Mouse (Mus musculus) bone marrow macrophage, adult 2 months (primary cell): ENCODE results near the gene Cdh13.

Experiments
- CTCF ChIP-seq: IDR thresholded peaks from 2 replicates; pipeline ENCODE4 v1.5.1; 2012; ENCODE audit warnings: low read depth, mild to moderate bottlenecking, low read length, moderate library complexity
- POLR2A ChIP-seq: IDR thresholded peaks from 2 replicates; pipeline ENCODE4 v1.6.1; 2012; ENCODE audit warnings: mild to moderate bottlenecking, low read depth, low read length, borderline replicate concordance

DNA sequence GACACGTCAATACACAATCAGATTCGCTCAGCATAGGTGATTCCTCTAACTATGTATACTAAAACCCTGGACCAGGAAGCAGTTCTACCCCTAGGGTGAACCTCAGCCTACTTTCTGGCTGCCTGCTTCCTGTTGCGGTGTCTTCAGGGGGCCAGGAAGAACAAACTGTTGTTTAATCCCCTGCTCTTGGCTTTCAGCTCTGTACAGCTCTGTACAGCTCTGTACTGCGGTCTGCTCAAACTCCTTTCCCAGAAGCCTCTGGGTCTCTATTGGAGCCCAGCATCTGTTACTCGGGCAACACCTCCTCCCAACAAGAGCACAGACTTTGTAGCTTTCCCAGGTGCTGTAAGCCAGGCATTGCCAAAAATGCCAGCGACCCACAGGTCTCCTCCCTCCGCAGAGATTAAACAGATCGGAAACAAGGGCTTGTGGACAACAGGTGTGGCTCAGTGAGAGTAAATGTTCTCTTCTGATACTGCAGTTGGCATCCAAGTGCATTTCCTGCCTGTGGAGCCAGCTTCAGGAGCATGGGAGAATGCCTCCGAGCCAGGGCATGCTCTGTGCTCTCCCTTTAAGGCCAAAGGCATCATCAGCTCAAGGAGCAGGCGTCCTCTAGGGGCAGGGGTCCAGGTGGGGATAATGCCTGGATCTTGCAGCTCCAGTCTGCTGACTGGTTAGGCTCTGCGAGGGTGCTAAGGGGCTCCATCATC, 148.4 kb downstream of the Cdh13 start:
- TF ChIP-seq CTCF (no peak), POLR2A (no peak)
